Mouse (Mus musculus): Measurements from ENCODE around the gene Scn10a.

DNA sequence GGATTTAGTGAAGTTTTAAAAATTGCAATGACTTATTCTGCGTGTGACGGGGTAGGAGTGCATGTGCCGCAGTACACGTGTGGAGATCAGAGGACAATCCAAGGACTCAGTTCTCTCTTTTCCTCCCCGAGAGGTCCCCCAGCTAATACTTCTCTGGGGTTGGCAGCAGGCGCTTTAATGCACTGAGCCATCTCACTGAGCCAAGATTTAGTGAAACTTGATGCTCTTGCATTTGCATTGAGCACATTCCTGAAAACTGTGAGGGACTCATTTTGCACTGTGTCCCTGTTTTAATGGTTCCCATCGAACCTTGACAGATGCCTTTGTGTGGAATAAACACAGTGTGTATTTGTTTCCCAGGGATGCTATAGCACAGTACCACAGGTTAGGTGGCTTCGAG, 114.5 kb downstream of the Scn10a start:
- TF ChIP-seq POLR2A (IDR thresholded peaks at IDR 0.05; ENCODE audit: extremely low read depth, insufficient read depth, low read length) (no peak), CTCF (IDR thresholded peaks at IDR 0.05; ENCODE audit: low read depth, low read length) (no peak)

Measured in liver, adult 2 months (tissue).